Mouse (Mus musculus): ENCODE results near the gene Gstm5. TPM values are rescaled to one million over a fixed set of nuclear protein-coding genes. Genes with fewer than 3 reads are reported as not detected.

Gstm5 gene
- polyA plus RNA-seq, 1 experiment from 2014 or later: 154 TPM

DNA sequence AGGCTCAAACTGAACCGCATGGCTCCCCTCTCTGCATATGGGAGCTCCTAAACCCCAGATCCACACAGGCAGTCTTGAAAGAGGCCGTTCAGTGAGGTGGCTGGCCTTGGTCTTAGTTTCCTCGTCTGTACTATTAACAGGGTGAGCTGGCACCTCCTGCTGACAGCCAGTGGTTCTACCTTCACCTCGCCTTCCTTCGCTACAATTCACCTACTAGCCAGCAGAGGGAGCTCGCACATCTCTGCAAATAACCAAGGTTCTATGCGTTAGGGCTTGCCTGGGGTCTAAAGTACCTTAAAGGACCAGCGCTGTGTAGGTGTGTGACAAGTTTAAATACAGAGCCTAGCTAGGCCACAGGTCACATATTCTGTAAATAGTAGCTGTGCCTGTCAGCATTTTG, 28.5 kb upstream of the Gstm5 start:
- H3K27me3 ChIP-seq (replicated peaks; ENCODE audit: control insufficient read depth, insufficient read depth, low read length): no peaks in the 10 kb centered on the region
- no peaks in the 10 kb centered on the region; the same call in 1 of the 2 replicates for H3K4me1 ChIP-seq (replicated peaks; ENCODE audit: control insufficient read depth, insufficient read depth, low read length)
- ATAC-seq (replicated peaks; ENCODE audit: low FRiP score) (peak; percentile 69), DNase-seq (ENCODE audit: low spot score) (peak; percentile 77)
- no peak overlapping the region for H3K4me2 ChIP-seq
- no peak overlapping the region for H3K4me3 ChIP-seq (ENCODE audit: low read depth, low read length)
- no peaks in the 10 kb centered on the region for H3K9me3 ChIP-seq (ENCODE audit: control insufficient read depth, low read length)
- 6% methylated on average over 8 of the region's 8 CpGs for WGBS
- H3K36me3 ChIP-seq (ENCODE audit: control insufficient read depth, insufficient read depth, low read length): no peaks in the 10 kb centered on the region
- H3K9ac ChIP-seq (ENCODE audit: low read depth, low read length): no peak overlapping the region
- H3K27ac ChIP-seq (ENCODE audit: low read depth, low read length): no peak overlapping the region

DNA sequence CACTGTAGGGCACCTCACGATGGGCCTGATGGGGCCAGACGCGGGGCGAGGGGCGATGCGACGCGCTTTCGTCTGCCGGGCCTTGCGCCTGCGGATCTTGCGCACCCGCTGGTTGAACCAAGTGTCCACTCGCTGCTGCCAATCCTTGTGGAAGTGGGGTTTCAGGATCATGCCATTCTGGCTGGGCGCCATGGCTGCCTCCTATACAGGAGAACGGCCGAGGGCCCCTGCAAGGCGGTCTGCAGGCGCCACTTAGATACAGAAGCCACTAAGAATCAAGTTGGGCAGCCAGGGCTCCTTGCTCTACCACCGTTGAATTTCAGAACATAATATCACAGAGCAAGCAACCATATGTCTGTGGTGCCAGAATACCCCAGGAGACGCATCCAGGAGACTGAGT, 27.2 kb upstream of the Gstm5 start:
- no peak overlapping the region for H3K9ac ChIP-seq (ENCODE audit: low read depth, low read length)
- no peaks in the 10 kb centered on the region for H3K9me3 ChIP-seq (ENCODE audit: control insufficient read depth, low read length)
- no peak overlapping the region for H3K27ac ChIP-seq (ENCODE audit: low read depth, low read length)
- DNase-seq (ENCODE audit: low spot score): no peak
- H3K27me3 ChIP-seq (replicated peaks; ENCODE audit: control insufficient read depth, insufficient read depth, low read length): no peaks in the 10 kb centered on the region
- H3K4me1 ChIP-seq (replicated peaks; ENCODE audit: control insufficient read depth, insufficient read depth, low read length): no peaks in the 10 kb centered on the region; the same call in 1 of the 2 replicates
- no peak overlapping the region for H3K4me3 ChIP-seq (ENCODE audit: low read depth, low read length)
- no peaks in the 10 kb centered on the region for H3K36me3 ChIP-seq (ENCODE audit: control insufficient read depth, insufficient read depth, low read length)
- no peak overlapping the region for H3K4me2 ChIP-seq
- WGBS: 87% methylated on average over 22 of the region's 22 CpGs
- no peak for ATAC-seq (replicated peaks; ENCODE audit: low FRiP score)

DNA sequence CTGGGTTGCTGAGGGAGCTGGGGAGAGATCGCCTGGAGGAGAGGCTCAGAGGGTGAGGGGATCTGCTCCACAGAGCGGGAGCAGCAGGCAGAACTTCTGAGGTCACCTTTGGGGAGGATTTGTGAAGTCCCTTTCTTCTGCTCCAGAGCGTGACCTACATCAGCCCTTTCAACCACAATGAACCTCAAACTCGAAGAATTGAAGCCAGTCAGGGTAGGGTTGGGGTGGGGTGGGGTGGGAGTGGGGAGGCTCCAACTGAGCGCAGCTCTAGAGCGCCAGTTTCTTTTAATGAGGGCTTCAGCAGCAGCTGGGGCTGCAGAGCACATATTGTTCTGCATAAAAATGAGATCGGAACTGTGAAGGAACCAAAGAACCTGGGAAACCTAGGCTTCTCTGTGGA, 26.5 kb upstream of the Gstm5 start:
- H3K27me3 ChIP-seq (replicated peaks; ENCODE audit: control insufficient read depth, insufficient read depth, low read length): no peaks in the 10 kb centered on the region
- H3K4me2 ChIP-seq: no peak overlapping the region
- no peak for ATAC-seq (replicated peaks; ENCODE audit: low FRiP score)
- 56% methylated on average over 7 of the region's 7 CpGs for WGBS
- DNase-seq (ENCODE audit: low spot score): no peak
- H3K4me1 ChIP-seq (replicated peaks; ENCODE audit: control insufficient read depth, insufficient read depth, low read length): no peaks in the 10 kb centered on the region
- no peak overlapping the region for H3K9ac ChIP-seq (ENCODE audit: low read depth, low read length)
- no peaks in the 10 kb centered on the region for H3K36me3 ChIP-seq (ENCODE audit: control insufficient read depth, insufficient read depth, low read length)
- H3K4me3 ChIP-seq (ENCODE audit: low read depth, low read length): no peak overlapping the region
- H3K9me3 ChIP-seq (ENCODE audit: control insufficient read depth, low read length): no peaks in the 10 kb centered on the region
- H3K27ac ChIP-seq (ENCODE audit: low read depth, low read length): no peak overlapping the region

DNA sequence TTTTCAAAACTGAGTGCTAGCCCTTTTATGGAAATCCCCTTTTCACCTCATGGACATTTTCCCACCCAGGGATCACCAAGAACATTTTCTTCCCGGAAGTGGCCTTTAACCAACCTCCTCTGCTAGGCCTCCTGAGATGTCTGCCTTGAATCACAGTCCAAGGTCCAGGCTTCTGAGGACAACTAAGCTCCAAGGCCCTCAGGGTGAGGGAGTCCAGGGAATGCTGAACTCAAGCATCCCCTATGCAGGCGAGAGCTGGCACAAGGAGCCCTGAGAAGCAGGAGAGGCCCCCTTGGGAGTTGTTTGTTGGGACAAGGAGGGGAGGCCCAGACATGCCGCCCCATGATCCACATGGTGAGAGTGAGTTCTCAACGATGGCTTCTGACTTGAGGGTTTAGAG, 25.7 kb upstream of the Gstm5 start:
- DNase-seq (ENCODE audit: low spot score) (no peak), ATAC-seq (replicated peaks; ENCODE audit: low FRiP score) (no peak)
- no peaks in the 10 kb centered on the region for H3K4me1 ChIP-seq (replicated peaks; ENCODE audit: control insufficient read depth, insufficient read depth, low read length)
- WGBS: 68% methylated on average over 4 of the region's 4 CpGs
- no peak overlapping the region for H3K4me2 ChIP-seq
- H3K9ac ChIP-seq (ENCODE audit: low read depth, low read length): no peak overlapping the region
- no peaks in the 10 kb centered on the region for H3K9me3 ChIP-seq (ENCODE audit: control insufficient read depth, low read length)
- H3K4me3 ChIP-seq (ENCODE audit: low read depth, low read length): no peak overlapping the region
- no peak overlapping the region for H3K27ac ChIP-seq (ENCODE audit: low read depth, low read length)
- H3K27me3 ChIP-seq (replicated peaks; ENCODE audit: control insufficient read depth, insufficient read depth, low read length): no peaks in the 10 kb centered on the region
- H3K36me3 ChIP-seq (ENCODE audit: control insufficient read depth, insufficient read depth, low read length): no peaks in the 10 kb centered on the region

DNA sequence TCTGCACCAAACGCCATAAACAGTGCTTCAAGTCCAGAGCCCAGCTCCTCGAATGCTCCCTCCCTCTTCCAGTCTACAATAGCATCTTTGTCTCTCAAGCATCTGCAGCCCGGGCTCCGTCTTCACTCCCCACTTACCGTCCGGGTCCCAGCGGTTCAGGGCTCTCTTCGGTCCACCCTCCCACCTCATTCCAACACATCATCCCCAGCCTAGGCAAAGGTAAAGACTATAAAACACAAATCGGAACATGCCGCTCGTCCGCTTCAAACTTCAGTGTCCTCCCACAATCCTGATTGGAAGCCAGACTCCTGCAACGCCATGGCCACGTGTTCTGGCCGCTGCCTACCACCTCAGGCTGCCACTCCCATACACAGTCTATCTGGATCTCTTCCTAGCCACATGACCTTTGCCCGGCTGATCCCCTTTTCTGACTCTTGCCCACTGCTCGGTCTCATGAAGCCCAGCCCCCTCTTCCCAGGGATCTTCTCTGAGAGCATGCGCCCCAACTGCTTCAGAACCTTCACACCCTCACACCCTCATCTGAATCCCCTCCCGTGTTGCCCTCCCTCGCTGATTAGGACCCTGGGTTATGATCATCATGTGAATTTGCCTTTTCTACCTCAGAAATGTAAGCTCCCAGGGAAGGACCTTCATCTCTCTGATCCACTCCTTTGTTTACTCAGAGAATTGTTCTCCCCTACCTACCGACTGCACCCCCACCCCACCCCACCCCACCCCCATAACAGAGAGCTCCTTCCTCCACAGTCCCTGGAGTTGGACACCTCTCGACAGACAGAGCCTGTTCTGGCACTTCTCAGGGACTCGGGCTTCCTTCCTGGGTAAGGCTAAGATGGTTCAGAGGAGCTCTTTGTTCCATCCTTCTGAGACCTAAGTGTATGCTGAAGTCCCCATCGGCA, 22.0 kb upstream of the Gstm5 start:
- Histone ChIP-seq H3K4me3 (ENCODE audit: low read depth, low read length) (no peak overlapping the region), H3K4me1 (replicated peaks; ENCODE audit: control insufficient read depth, insufficient read depth, low read length) (no peaks in the 10 kb centered on the region), H3K36me3 (ENCODE audit: control insufficient read depth, insufficient read depth, low read length) (no peaks in the 10 kb centered on the region), H3K9ac (ENCODE audit: low read depth, low read length) (no peak overlapping the region), H3K27ac (ENCODE audit: low read depth, low read length) (no peak overlapping the region), H3K27me3 (replicated peaks; ENCODE audit: control insufficient read depth, insufficient read depth, low read length) (no peaks in the 10 kb centered on the region), H3K9me3 (ENCODE audit: control insufficient read depth, low read length) (no peaks in the 10 kb centered on the region), H3K4me2 (no peak overlapping the region)
- whole genome bisulfite sequencing: 73% methylated on average over 24 of the region's 24 CpGs
- no peak for DNase-seq (ENCODE audit: low spot score)
- ATAC-seq (replicated peaks; ENCODE audit: low FRiP score): no peak

DNA sequence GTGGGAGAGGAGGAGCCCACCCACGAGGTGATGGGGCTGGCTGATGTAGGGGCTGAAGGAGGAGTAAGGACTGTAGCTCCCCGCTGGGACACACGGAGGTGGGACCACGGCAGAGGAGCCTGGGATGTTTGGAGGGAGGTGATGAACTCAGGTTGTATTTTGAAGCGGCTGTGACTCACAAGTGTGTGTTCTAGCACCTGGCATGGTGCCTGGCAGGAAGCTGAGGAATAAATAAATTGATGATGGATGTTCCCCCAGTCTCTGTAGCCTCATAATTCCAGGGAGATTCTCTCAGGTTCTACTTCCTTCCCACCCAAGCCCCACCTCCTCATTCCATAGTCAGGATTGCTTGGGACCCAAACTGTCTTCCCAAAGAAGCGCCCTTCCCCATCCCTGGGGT, 20.4 kb upstream of the Gstm5 start:
- ATAC-seq (replicated peaks; ENCODE audit: low FRiP score) (no peak), DNase-seq (ENCODE audit: low spot score) (no peak)
- no peaks in the 10 kb centered on the region for H3K4me1 ChIP-seq (replicated peaks; ENCODE audit: control insufficient read depth, insufficient read depth, low read length)
- no peaks in the 10 kb centered on the region for H3K36me3 ChIP-seq (ENCODE audit: control insufficient read depth, insufficient read depth, low read length)
- no peak overlapping the region for H3K9ac ChIP-seq (ENCODE audit: low read depth, low read length)
- no peak overlapping the region for H3K27ac ChIP-seq (ENCODE audit: low read depth, low read length)
- 72% methylated on average over 6 of the region's 6 CpGs for WGBS
- no peak overlapping the region for H3K4me3 ChIP-seq (ENCODE audit: low read depth, low read length)
- H3K27me3 ChIP-seq (replicated peaks; ENCODE audit: control insufficient read depth, insufficient read depth, low read length): no peaks in the 10 kb centered on the region
- H3K4me2 ChIP-seq: no peak overlapping the region
- H3K9me3 ChIP-seq (ENCODE audit: control insufficient read depth, low read length): no peaks in the 10 kb centered on the region

DNA sequence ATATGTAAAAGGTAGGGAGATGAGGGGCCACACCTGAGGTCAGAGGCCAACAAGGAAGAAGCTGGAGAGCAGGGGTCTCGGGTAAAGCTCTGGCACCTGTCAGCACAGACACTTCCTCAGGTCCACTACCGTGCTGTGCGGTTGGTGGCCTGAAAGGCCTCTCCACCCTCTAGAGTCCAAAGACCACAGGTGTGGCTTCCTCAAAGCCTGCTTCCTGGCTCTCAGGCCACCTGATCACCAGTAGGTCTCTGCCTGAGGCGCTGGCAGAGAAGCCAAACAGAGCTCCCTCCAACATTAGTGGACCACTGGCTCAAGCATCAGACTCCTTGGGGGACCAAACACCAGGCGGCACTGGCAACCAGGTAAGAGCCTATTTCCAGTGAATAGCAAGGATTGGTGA, 18.6 kb upstream of the Gstm5 start, which contains the start of gene Eps8l3:
Gene Eps8l3, plus strand, starts transcription at position 225 of the 400 bp plus-strand sequence.
- Histone ChIP-seq H3K9me3 (ENCODE audit: control insufficient read depth, low read length) (no peaks in the 10 kb centered on the region), H3K36me3 (ENCODE audit: control insufficient read depth, insufficient read depth, low read length) (no peaks in the 10 kb centered on the region), H3K4me3 (ENCODE audit: low read depth, low read length) (no peak within 1 kb of the TSS), H3K4me1 (replicated peaks; ENCODE audit: control insufficient read depth, insufficient read depth, low read length) (no peaks in the 10 kb centered on the region), H3K27me3 (replicated peaks; ENCODE audit: control insufficient read depth, insufficient read depth, low read length) (no peaks in the 10 kb centered on the region), H3K4me2 (no peak within 1 kb of the TSS), H3K9ac (ENCODE audit: low read depth, low read length) (no peak within 1 kb of the TSS), H3K27ac (ENCODE audit: low read depth, low read length) (no peak within 1 kb of the TSS)
- ATAC-seq (replicated peaks; ENCODE audit: low FRiP score) (no peak), DNase-seq (ENCODE audit: low spot score) (no peak)
- 80% methylated on average over 5 of the region's 5 CpGs for WGBS

DNA sequence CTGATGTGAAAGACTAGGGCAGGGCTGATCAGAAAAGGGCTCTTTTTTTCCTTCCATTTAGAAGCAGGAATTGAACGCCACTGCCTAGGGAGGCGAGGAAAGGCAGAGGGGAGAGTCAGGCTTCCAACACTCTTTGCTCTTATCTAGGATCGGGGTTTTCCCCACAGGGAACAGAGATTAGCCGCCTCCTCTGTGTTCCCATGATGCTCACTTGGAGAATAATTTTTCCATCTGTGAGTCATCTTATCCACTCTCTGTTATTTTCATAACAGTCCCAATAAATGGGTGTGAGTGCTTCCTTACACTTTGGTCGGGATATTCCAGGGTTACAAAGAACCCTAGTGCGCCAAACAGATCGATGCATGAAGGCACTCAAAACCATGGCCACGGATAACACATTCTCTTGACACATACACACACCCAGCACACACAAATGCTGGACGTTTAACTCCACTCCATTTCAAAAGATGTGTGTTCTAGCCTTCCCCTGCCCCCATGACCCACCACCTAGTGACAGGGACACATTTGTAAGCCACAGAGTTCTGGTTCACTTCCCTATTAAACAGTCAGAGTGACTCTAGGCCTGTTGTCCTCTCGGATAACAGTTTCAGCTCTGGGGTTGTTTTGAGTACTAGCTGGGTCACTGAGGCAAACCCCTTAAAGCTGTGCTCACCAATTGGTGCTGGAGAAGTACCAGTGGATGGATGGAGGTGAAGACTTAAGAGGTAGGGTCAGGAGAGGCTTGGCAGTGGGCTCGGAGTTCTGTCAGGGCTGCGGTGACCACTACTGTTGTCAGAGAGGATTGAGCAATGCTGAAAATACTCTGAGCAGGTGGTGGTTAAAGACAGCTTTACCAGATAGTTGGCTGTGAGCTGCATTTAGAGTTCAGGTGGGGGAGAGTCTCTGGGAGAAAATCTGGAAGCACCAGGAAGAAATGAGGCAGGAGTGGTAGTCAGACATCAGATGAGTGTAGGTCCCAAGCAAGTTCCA, 17.6 kb upstream of the Gstm5 start:
- H3K27ac ChIP-seq (ENCODE audit: low read depth, low read length): no peak overlapping the region
- no peak overlapping the region for H3K4me3 ChIP-seq (ENCODE audit: low read depth, low read length)
- H3K9ac ChIP-seq (ENCODE audit: low read depth, low read length): no peak overlapping the region
- 67% methylated on average over 12 of the region's 12 CpGs for WGBS
- no peak overlapping the region for H3K4me2 ChIP-seq
- DNase-seq (ENCODE audit: low spot score) (no peak), ATAC-seq (replicated peaks; ENCODE audit: low FRiP score) (no peak)
- H3K36me3 ChIP-seq (ENCODE audit: control insufficient read depth, insufficient read depth, low read length): no peaks in the 10 kb centered on the region
- H3K27me3 ChIP-seq (replicated peaks; ENCODE audit: control insufficient read depth, insufficient read depth, low read length): no peaks in the 10 kb centered on the region
- H3K9me3 ChIP-seq (ENCODE audit: control insufficient read depth, low read length): no peaks in the 10 kb centered on the region
- H3K4me1 ChIP-seq (replicated peaks; ENCODE audit: control insufficient read depth, insufficient read depth, low read length): no peaks in the 10 kb centered on the region
